Comparison of ENCODE assay signal across 18 mouse cellular contexts in genomic region chr16:85743022-85743421, GRCm38 (mm10). TPM values are rescaled to one million over a fixed set of nuclear protein-coding genes. Genes with fewer than 3 reads are reported as not detected.
"Had no signal": no experiment of that assay in that cellular context is flagged by ENCODE, and none has a peak within 500 bp of the region (broad histone marks: within the 10 kb centered on the region; RNA-seq: fewer than 3 reads in every experiment).

No protein-coding gene starts in this region.

- H3K9me3 ChIP-seq: neural tube, embryonic 12.5 days; neural tube, embryonic 13.5 days; neural tube, embryonic 15.5 days; stomach, embryonic 15.5 days had no signal

- H3K9ac ChIP-seq: neural tube, embryonic 12.5 days; neural tube, embryonic 13.5 days; neural tube, embryonic 15.5 days; stomach, embryonic 15.5 days had no signal

- H3K4me3 ChIP-seq: neural tube, embryonic 12.5 days; neural tube, embryonic 13.5 days; neural tube, embryonic 15.5 days; stomach, embryonic 15.5 days had no signal

- H3K27ac ChIP-seq: neural tube, embryonic 12.5 days; neural tube, embryonic 13.5 days; neural tube, embryonic 15.5 days; stomach, embryonic 15.5 days; stomach, postnatal 0 days had no signal

- H3K36me3 ChIP-seq: neural tube, embryonic 12.5 days; neural tube, embryonic 13.5 days; neural tube, embryonic 15.5 days; stomach, embryonic 15.5 days had no signal

- H3K4me1 ChIP-seq: neural tube, embryonic 12.5 days; neural tube, embryonic 13.5 days; stomach, embryonic 15.5 days had no signal

- DNase-seq: retina, postnatal 1 day; right cerebral cortex, adult 18-20 months; right cerebral cortex, postnatal 14 days; right cerebral cortex, postnatal 25 days; right cerebral cortex, postnatal 4 days; spleen, adult 18-20 months; thymus, adult 18-20 months; thymus, adult 2 months; thymus, postnatal 14 days; thymus, postnatal 25 days; thymus, postnatal 36 days; thymus, postnatal 4 days had no signal

- H3K4me2 ChIP-seq: neural tube, embryonic 12.5 days; neural tube, embryonic 13.5 days; neural tube, embryonic 15.5 days; stomach, embryonic 15.5 days had no signal

- H3K27me3 ChIP-seq: neural tube, embryonic 12.5 days; neural tube, embryonic 13.5 days; neural tube, embryonic 15.5 days; stomach, embryonic 15.5 days had no signal

RNA-seq across cellular contexts. Expression of gene Adamts1, which starts 59.9 kb away (rescaled TPM):
- total RNA-seq: neutrophil, adult 5-6 weeks had no signal
